Mouse (Mus musculus): Measurements from ENCODE around the gene Dennd1b.

The Dennd1b gene

GRCm38 (mm10) chr1:139203026-139203425 lies 239.8 kb downstream of the Dennd1b start:
- DNase-seq = no peak

GRCm38 (mm10) chr1:139206259-139206658 lies 243.0 kb downstream of the Dennd1b start:
- no peak for DNase-seq

- DNase-seq = no peak
These were observed 246.6 kb downstream of the Dennd1b start for GRCm38 (mm10) chr1:139209796-139210195.

GRCm38 (mm10) chr1:139210505-139210904 lies 247.3 kb downstream of the Dennd1b start:
- no peak for DNase-seq

- no peak for DNase-seq
These were observed 252.1 kb downstream of the Dennd1b start for GRCm38 (mm10) chr1:139215311-139215710.

GRCm38 (mm10) chr1:139223804-139224203 lies 260.6 kb downstream of the Dennd1b start:
- no peak for DNase-seq

GRCm38 (mm10) chr1:139224309-139224949 lies 261.2 kb downstream of the Dennd1b start:
- no peak for DNase-seq
